Mouse (Mus musculus) subcutaneous adipose tissue, adult 2 months (tissue): ENCODE data around the gene Smcr8. TPM values are rescaled to one million over a fixed set of nuclear protein-coding genes. Genes with fewer than 3 reads are reported as not detected.

Source experiments
- polyA plus RNA-seq: library from polyadenylated mRNA; depleted of rRNA; stranded (reverse); fragments of >200 nt; gene quantifications from 2 replicates; pipeline ENCODE4 v1.2.3, GENCODE M21; 2012; ENCODE audit warnings: low replicate concordance; rRNA removed

Gene Smcr8
- 11.7 and 17.5 TPM in 2 replicates for polyA plus RNA-seq

DNA sequence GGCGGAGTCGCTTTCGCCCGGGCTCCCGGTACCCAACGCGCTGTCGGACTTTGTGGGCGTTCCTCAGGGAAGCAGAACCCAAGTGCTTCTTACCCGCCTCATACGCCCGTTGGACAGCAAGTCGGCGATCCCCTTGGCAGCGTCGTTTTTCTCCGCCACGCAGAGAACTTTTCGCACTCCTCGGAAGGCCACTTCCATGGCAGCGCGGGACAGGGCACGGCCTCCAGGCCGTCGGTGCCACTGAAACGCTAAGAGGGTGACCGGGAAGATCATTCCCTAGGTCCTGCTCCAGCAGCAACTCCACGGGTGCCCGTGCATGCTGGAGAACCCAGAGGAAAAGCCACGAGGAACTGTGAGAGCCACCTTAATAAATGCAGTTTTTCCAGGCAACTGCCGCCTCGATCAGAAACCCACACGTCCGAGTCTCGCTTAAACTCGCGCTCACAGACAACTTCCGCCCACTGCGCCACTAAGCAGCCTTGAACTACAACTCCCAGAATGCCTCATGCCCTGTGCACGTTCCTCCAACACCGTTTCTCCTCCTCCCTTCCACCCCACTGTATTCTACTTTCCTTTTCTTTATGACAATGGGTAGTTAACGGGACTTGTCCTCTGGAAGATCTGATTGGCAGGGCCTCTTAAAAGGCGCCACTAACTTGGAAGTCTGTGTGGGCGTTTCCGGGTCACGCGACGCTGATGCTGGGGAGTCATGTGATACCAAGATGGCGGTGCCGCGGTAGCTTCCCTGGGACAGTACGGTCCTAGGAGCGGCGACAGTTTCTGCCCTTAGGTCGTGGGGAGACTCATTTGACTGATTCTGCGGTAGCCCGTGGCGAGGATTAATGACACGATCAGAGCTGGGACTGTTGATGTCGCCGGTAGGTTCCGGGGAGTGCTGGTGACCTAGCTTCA, at the start of gene Smcr8, which contains the start of gene Top3a:
TSS of gene Smcr8 (plus strand) at position 696 of the 912 bp plus-strand sequence.
TSS of gene Top3a (minus strand) at position 537 of the 912 bp plus-strand sequence.

DNA sequence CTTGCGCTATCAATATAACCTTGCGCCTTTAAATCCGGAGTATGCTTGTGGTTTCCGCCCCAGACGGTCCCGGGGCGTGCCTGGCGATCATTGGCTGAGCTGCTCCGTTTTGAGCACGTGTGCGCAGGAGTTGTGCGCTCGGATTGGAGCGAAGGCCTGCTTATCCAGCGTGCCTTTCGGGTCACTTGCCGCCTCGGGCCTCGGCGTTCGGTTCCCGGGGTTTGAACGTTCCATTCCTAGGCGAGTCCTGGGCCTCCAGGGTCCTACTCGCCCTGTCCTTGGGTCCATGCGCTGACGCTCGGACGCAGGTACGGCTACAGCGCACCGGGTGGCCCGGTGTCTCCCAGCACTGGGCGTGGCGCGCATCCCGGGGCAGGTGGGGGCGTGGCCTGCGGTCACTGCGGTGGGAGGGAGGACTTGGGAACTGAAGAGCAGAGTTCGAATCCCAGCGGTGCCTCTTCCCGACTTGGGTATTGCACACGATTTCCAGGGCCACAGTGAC, 49.0 kb upstream of the Smcr8 start, which contains the start of gene Mief2:
TSS of gene Mief2 (plus strand) at position 139 of the 502 bp plus-strand sequence.

DNA sequence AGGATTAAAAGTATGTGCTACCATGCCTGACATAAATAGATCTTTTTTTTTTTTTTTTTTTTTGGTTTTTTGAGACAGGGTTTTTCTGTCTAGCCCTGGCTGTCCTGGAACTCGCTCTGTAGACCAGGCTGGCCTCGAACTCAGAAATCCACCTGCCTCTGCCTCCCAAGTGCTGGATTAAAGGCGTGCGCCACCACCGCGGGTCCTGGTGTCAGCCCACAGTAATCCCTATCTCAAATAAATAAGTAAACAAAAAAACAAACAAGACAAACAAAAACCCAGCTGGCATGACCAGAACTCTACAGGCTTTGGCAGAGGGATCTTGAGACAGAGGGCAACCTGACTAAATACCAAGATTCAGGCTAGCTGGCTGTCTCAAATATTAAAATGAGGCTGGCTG, 34.3 kb downstream of the Smcr8 start, which contains the start of gene Shmt1:
TSS of gene Shmt1 (minus strand) at position 101 of the 400 bp plus-strand sequence.

DNA sequence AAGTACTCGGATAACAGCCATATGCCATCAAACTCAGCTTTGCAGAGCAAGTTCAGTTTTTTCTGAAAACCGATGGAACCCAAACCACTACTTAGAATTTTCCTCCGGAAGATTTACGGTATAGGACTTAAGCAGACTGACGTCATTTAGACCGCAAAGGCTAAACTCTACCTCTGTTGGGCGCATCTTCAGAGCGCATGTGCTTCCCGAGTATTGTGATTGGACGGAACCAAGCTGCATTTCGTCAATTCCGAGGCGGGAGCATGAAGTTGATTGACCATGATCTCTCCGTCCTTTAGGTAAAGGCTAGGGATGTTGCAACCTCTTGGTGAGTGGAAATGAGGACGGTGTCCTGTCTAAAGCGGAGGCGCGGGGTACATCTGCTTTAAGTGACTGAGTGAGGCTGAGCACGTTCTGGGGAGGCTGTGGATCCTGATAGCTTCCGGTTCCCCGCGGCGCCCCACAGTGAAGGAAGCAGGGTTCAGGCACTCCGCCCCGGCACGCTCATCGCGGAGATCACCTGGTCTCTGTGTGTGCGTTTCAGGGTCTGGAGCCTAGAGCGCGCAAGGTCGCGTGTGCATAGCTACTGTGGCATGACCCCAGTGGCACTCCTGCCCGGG, 53.2 kb downstream of the Smcr8 start, which contains the start of gene Dhrs7b:
TSS of gene Dhrs7b (plus strand) at position 199 of the 620 bp plus-strand sequence.

Other genes with a start within 250 kb of the Smcr8 start
- gene Alkbh5, start 241.1 kb upstream of the Smcr8 start, polyA plus RNA-seq = 32.2 and 34.9 TPM in 2 replicates
- gene Llgl1, start 77.8 kb upstream of the Smcr8 start, polyA plus RNA-seq = 41.1 and 91.4 TPM in 2 replicates
- 210 and 237 TPM in 2 replicates for gene Flii, start 50.3 kb upstream of the Smcr8 start, polyA plus RNA-seq
- gene Mief2, start 49.1 kb upstream of the Smcr8 start, polyA plus RNA-seq = 24.5 and 24.6 TPM in 2 replicates
- 5.7 and 9.9 TPM in 2 replicates for gene Top3a, start 159 bp upstream of the Smcr8 start, polyA plus RNA-seq
- 9.0 and 20.1 TPM in 2 replicates for gene Shmt1, start 34.2 kb downstream of the Smcr8 start, polyA plus RNA-seq
- gene Dhrs7b, start 53.1 kb downstream of the Smcr8 start, polyA plus RNA-seq = 36.7 and 58.2 TPM in 2 replicates
- 76.5 and 83.6 TPM in 2 replicates for gene Tmem11, start 101.7 kb downstream of the Smcr8 start, polyA plus RNA-seq
- 54.2 and 62.5 TPM in 2 replicates for gene Natd1, start 137.2 kb downstream of the Smcr8 start, polyA plus RNA-seq
- 36.1 and 58.0 TPM in 2 replicates for gene Map2k3, start 154.5 kb downstream of the Smcr8 start, polyA plus RNA-seq
- 0.26 and 0.51 TPM in 2 replicates for gene Kcnj12, start 245.0 kb downstream of the Smcr8 start, polyA plus RNA-seq